Mouse (Mus musculus) inflammation-experienced regulatory T-cells, adult 6 months (primary cell): ENCODE data around the gene Tnni1. TPM values are rescaled to one million over a fixed set of nuclear protein-coding genes. Genes with fewer than 3 reads are reported as not detected.

Experiments
- ATAC-seq: one replicate; pipeline ENCODE4 v1.8.0; 2017
- polyA plus RNA-seq, 3 experiments: library from polyadenylated mRNA; unstranded; fragments of 100-300 nt; shearing (Covaris generic); gene quantifications; one replicate each; pipeline ENCODE4 v1.2.1; 2017

The Tnni1 gene
- not detected for polyA plus RNA-seq

DNA sequence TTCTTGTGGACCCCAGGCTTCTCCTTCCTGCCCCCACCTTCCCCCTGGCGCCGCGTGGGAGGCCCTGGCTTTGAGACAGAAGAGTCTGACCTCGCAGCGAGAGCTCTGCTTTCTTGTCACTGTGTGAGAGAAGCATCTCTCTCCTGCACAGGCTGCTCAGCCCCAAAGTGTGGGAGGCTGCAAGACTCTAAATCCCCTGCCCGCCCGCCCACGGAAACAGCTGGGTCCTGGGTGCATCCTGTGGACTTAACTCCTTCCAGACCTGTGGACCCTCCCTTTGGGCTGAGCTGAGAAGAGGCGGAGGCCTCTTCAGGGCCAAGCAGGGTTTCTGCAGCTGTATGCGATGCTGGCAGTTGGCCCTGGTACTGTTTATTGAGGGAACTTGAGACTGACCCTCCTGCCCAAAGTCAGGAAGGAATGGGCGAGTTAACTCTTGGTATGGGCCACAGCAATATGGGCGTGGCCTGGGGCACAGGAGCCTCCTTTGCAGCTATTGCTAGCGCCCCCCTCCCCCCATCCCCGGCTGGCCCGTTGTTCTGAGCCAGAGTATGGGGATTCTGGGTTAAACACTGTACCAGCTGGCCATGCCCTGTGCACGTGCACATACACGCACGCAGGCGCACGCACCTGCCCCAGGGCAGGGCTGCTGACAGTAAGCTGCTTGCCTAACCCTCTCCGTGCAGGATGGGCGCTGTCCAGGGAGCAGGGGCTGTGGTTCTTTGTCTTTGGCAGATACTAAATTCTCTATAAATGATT lies at the start of gene Tnni1:
Tnni1 (plus strand) TSS at position 655 of the 756 bp plus-strand sequence.
- ATAC-seq, result no peak

GRCm38 (mm10) chr1:135729821-135730220 lies 49.4 kb upstream of the Tnni1 start:
- no peak for ATAC-seq

GRCm38 (mm10) chr1:135730296-135730695 lies 48.9 kb upstream of the Tnni1 start:
- ATAC-seq, result no peak

GRCm38 (mm10) chr1:135731393-135731792 lies 47.8 kb upstream of the Tnni1 start:
- no peak for ATAC-seq

- no peak for ATAC-seq
These were observed 47.1 kb upstream of the Tnni1 start for GRCm38 (mm10) chr1:135731897-135732684.

DNA sequence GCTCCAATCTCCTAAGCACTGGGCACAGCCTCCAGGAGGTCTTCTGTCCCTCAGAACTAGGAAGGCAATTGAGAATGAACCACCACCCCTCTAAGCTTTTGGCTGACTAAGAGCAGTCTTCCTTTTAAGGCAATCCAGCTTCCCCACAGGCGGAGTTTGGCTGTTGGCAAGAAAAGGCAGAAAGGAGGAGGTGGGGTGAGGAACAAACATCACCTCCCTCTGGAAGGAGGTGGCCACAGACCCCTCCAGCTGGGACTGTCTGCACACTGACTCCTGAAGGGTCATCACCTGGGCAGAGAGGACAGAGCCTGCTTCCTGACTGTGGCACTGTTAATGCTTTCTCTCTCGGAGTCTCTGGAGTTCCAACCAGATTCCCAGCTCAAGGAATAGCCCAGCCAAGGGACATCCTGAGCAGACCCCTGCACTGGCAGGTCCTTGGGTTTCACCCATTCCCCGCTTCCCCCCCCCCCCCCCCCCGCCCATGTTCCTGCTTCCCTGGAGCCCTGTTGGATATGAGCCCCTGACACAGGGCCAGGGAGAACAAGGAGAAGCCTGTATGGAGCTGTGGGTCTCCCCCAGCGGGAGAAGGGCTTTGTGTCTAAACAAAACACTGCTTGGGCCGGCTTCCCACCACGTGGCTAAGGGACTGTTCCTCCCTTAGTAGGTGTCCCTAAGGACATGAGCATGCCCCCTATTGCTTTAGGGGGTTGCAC lies 44.9 kb upstream of the Tnni1 start:
- ATAC-seq, result no peak

DNA sequence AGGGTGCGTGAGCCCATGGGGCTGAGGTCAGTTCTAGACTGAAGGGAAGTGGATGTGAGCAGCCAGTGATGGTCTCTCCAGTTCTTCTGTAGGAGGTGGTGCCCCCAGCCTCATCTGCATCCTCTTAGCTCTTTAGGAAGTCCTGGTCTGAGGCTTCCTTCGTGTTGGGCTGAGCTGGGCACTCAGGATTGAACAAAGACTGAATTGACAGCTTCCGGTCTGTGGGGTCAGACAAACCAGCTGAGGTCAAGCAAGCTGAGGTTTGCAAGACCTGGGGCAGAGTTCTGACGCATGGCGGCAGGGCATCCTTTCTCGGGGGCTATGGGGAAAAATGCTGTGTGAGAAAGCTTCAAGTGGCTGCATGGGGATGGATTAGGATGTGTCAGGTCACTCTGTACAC lies 43.8 kb upstream of the Tnni1 start:
- no peak for ATAC-seq

GRCm38 (mm10) chr1:135744987-135745386 lies 34.2 kb upstream of the Tnni1 start:
- no peak for ATAC-seq

DNA sequence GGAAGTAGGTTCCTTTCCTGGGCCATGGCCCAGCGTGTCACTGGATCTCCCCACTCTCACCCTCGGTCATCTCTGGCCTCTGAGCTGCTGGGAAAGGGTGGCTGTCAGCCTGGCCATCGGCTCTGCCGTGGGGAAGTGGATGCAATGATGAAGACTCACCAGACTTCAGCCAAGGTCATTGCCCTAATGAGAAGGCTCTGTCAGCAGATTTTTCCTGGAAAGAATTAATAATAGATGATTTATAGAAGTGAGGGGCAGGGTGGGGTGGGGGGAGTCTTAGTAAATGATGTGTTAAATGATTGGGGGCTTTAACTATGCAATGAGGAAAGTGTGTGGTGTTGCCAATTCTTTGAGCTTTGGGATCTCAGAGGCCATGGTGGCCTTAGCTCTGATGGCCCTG lies 33.0 kb upstream of the Tnni1 start:
- no peak for ATAC-seq

- peak; percentile 100 for ATAC-seq
These were observed 26.4 kb upstream of the Tnni1 start for GRCm38 (mm10) chr1:135752737-135753348.

DNA sequence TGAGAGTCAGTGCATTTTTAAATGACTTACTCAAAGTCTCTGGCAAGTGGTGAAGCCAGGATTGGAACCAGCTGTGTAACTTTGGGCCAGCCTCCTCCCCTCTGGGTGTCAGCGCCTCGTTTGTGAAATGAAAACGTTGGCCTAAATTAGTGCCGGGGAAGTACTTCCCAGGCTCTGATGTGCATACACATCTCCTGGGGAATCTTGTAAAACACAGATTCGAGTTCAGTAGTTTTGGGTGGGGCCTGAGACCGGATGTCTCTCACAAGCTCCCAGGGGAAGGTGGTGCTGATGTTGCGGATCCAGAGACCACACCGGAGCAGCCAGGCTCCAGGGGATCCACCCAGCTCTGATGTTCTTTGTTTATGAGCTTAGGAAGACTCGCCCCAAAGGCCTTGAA lies 23.9 kb upstream of the Tnni1 start:
- ATAC-seq, result no peak

GRCm38 (mm10) chr1:135755913-135756312 lies 23.3 kb upstream of the Tnni1 start:
- ATAC-seq, result no peak

DNA sequence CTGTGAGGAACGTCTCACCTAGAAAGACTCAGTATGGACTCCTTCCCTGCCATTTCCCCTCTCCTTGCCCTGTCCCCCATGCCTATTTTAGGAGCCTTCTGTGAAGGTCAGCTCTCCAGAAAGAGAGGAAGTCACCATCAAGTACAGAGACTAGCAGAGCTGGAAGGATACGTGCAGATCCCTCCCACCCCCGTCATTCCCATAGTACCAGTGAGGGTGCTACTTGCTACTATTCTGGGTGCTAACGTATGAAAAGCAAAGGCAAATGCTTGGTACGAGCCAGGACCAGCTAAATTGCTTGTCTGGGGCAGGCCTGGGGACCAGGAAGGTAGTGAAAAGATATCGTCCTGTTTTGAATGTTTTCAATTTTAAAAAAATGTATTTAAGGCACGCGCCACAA lies 21.9 kb upstream of the Tnni1 start:
- ATAC-seq, result no peak

GRCm38 (mm10) chr1:135759685-135760084 lies 19.5 kb upstream of the Tnni1 start:
- no peak for ATAC-seq

DNA sequence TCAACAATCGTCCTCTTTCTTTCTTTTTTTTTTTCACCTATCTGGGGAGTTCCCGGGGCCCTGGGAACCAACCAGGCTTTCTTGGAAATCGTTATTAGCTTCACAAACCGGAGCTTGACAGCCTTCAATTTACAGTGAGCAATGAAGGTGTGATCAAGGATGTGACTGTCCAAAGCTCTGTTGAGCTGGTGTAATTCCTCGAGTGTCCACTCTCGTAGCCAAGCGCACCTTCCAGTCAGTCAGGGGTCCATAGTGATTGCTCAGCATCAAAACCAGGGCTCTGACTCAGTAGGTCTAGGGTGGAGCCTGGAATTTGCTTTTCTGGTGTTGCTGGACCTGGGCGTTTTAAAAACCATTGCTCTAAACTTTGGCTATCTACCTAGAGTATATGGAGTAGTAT lies 19.0 kb upstream of the Tnni1 start:
- ATAC-seq, result no peak

DNA sequence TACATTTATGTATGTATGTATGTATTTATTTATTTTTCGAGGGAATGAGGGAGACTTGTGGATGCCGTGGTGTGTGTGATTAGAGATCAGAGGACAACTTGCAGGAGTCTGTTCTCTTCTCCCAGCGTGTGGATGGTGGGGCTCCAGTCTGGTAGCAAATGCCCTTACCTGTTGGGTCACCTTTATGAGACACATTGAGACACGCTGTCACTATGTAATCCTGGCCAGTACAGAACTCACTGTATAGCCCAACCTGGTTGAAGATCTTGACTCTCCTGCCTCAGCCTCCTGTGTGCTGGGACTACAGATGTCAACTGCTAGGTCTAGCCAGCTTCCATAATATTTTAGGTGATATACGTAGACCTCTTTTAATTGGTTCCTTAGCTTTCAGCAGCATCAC lies 17.5 kb upstream of the Tnni1 start:
- ATAC-seq, result no peak

GRCm38 (mm10) chr1:135763503-135764205 lies 15.6 kb upstream of the Tnni1 start:
- ATAC-seq, result no peak

GRCm38 (mm10) chr1:135764206-135764528 lies 15.1 kb upstream of the Tnni1 start:
- no peak for ATAC-seq

GRCm38 (mm10) chr1:135765645-135766591 lies 13.3 kb upstream of the Tnni1 start, which contains the start of gene Phlda3:
Phlda3 (plus strand) TSS chr1:135766119.
- peak; percentile 82 for ATAC-seq

GRCm38 (mm10) chr1:135766592-135767306 lies 12.5 kb upstream of the Tnni1 start:
- ATAC-seq, result no peak
